ENCODE assay signal across 18 mouse cellular contexts in the genomic region with DNA sequence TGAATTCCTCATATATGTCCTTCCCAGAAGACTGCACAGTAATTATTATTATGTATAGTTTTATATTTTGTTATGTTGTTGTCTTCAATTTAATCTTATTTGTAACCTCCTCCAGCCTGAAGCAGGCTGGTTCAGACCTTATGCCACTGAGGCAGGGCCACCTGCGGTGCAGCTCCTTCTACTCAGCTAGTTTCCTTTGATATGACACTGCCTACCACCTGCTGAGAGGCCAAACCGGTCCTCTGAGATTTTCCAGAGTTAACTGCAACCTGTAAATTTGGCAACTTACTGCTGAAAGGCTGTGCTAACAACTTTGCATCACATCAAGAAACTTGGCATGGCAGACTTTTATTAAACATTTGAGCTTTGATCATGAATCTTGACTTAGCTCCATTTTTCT.
"Had no signal": no experiment of that assay in that cellular context is flagged by ENCODE, and none has a peak within 500 bp of the region (broad histone marks: within the 10 kb centered on the region; RNA-seq: fewer than 3 reads in every experiment).

No protein-coding gene starts in this region.

- H3K36me3 ChIP-seq: kidney, embryonic 15.5 days; liver, embryonic 13.5 days; midbrain, embryonic 10.5 days; midbrain, embryonic 13.5 days; neural tube, embryonic 13.5 days had no signal

- H3K27me3 ChIP-seq: kidney, embryonic 15.5 days; liver, embryonic 13.5 days; megakaryocyte, embryonic 14.5 days; midbrain, embryonic 13.5 days; neural tube, embryonic 13.5 days had no signal

- H3K27ac ChIP-seq: kidney, embryonic 15.5 days; left cerebral cortex, adult 2 months; liver, embryonic 13.5 days; macrophage; midbrain, embryonic 10.5 days; midbrain, embryonic 13.5 days; neural tube, embryonic 13.5 days had no signal

- H3K4me3 ChIP-seq: kidney, embryonic 15.5 days; left cerebral cortex, adult 2 months; liver, embryonic 13.5 days; megakaryocyte, embryonic 14.5 days; midbrain, embryonic 10.5 days; midbrain, embryonic 13.5 days; myocyte; neural tube, embryonic 13.5 days had no signal

- H3K9ac ChIP-seq: kidney, embryonic 15.5 days; liver, embryonic 13.5 days; midbrain, embryonic 13.5 days; neural tube, embryonic 13.5 days had no signal

- H3K9me3 ChIP-seq: kidney, embryonic 15.5 days; liver, embryonic 13.5 days; megakaryocyte, embryonic 14.5 days; midbrain, embryonic 10.5 days; midbrain, embryonic 13.5 days; neural tube, embryonic 13.5 days had no signal

- H3K4me2 ChIP-seq: kidney, embryonic 15.5 days; liver, embryonic 13.5 days; midbrain, embryonic 13.5 days; neural tube, embryonic 13.5 days had no signal

- H3K4me1 ChIP-seq: kidney, embryonic 15.5 days; liver, embryonic 13.5 days; midbrain, embryonic 10.5 days; midbrain, embryonic 13.5 days; neural tube, embryonic 13.5 days had no signal

- ATAC-seq: intestine, postnatal 0 days; midbrain, embryonic 13.5 days; midbrain, embryonic 16.5 days had no signal

- DNase-seq: kidney, adult 8-10 months; kidney, postnatal 10 days; kidney, postnatal 36 days; layer of hippocampus, postnatal 36 days; liver, embryonic 13.5 days; lung, adult 2 months; retina, postnatal 1 day; right cerebral cortex, postnatal 25 days had no signal
